Mouse (Mus musculus): ENCODE data around the gene Ranbp1.
A peak's percentile ranks its signal among the peaks of the same experiment; 100 is the strongest.

Gene Ranbp1

GRCm38 (mm10) chr16:18234671-18235388 lies 13.7 kb downstream of the Ranbp1 start, which contains the start of gene Zdhhc8:
TSS of gene Zdhhc8 (minus strand) at chr16:18235136.
- DNase-seq (ENCODE audit: low read depth), result no peak

- DNase-seq (ENCODE audit: low read depth), result no peak
These were observed 14.4 kb downstream of the Ranbp1 start for GRCm38 (mm10) chr16:18233919-18234670.

- DNase-seq (ENCODE audit: low read depth), result no peak
These were observed 15.1 kb downstream of the Ranbp1 start for GRCm38 (mm10) chr16:18233451-18233850.

- no peak for DNase-seq (ENCODE audit: low read depth)
These were observed 17.1 kb downstream of the Ranbp1 start for GRCm38 (mm10) chr16:18231451-18231850.

- no peak for DNase-seq (ENCODE audit: low read depth)
These were observed 17.5 kb downstream of the Ranbp1 start for GRCm38 (mm10) chr16:18231047-18231446.

GRCm38 (mm10) chr16:18230617-18231016 lies 17.9 kb downstream of the Ranbp1 start:
- no peak for DNase-seq (ENCODE audit: low read depth)

GRCm38 (mm10) chr16:18229622-18230021 lies 18.9 kb downstream of the Ranbp1 start:
- no peak for DNase-seq (ENCODE audit: low read depth)

- no peak for DNase-seq (ENCODE audit: low read depth)
These were observed 19.7 kb downstream of the Ranbp1 start for GRCm38 (mm10) chr16:18228856-18229255.

GRCm38 (mm10) chr16:18227897-18228422 lies 20.6 kb downstream of the Ranbp1 start:
- no peak for DNase-seq (ENCODE audit: low read depth)

- DNase-seq (ENCODE audit: low read depth), result no peak
These were observed 21.3 kb downstream of the Ranbp1 start for GRCm38 (mm10) chr16:18227187-18227586.

- DNase-seq (ENCODE audit: low read depth), result no peak
These were observed 26.3 kb downstream of the Ranbp1 start for GRCm38 (mm10) chr16:18222188-18222587.

- no peak for DNase-seq (ENCODE audit: low read depth)
These were observed 27.0 kb downstream of the Ranbp1 start for GRCm38 (mm10) chr16:18221543-18221898.

GRCm38 (mm10) chr16:18220856-18221542 lies 27.5 kb downstream of the Ranbp1 start:
- no peak for DNase-seq (ENCODE audit: low read depth)

GRCm38 (mm10) chr16:18220001-18220400 lies 28.5 kb downstream of the Ranbp1 start:
- no peak for DNase-seq (ENCODE audit: low read depth)

- no peak for DNase-seq (ENCODE audit: low read depth)
These were observed 29.9 kb downstream of the Ranbp1 start for GRCm38 (mm10) chr16:18218580-18218996.

- DNase-seq (ENCODE audit: low read depth), result no peak
These were observed 31.0 kb downstream of the Ranbp1 start, which contains the start of gene Ccdc188 for GRCm38 (mm10) chr16:18217579-18217978. TSS of gene Ccdc188 (plus strand) at chr16:18217879.

GRCm38 (mm10) chr16:18214858-18215257 lies 33.7 kb downstream of the Ranbp1 start:
- no peak for DNase-seq (ENCODE audit: low read depth)

GRCm38 (mm10) chr16:18213689-18214088 lies 34.8 kb downstream of the Ranbp1 start:
- no peak for DNase-seq (ENCODE audit: low read depth)

GRCm38 (mm10) chr16:18211417-18212171 lies 36.9 kb downstream of the Ranbp1 start:
- DNase-seq (ENCODE audit: low read depth), result peak; percentile 66

GRCm38 (mm10) chr16:18210701-18211416 lies 37.7 kb downstream of the Ranbp1 start:
- DNase-seq (ENCODE audit: low read depth), result peak; percentile 69

Data from c-Kit-positive CD71-negative TER-119-negative erythroid progenitor cells, embryonic 14.5 days (primary cell).